Mouse (Mus musculus) lung, postnatal 0 days (tissue): Measurements from ENCODE around the gene Slc17a9. TPM values are rescaled to one million over a fixed set of nuclear protein-coding genes. Genes with fewer than 3 reads are reported as not detected.

Experiments
- ATAC-seq: fragments of 200-750 bp; cut with Nextera tagmentation; 2 replicates; pipeline ENCODE4 v1.8.0; 2017; ENCODE audit warnings: moderate library complexity
- DNase-seq: peaks from one replicate; pipeline ENCODE4 v3.0.0-alpha.2; 2016; ENCODE audit warnings: low spot score
- H3K27ac ChIP-seq: fragments of 300-500 bp; sonication (generic); 2 replicates; pipeline ENCODE4 v1.5.1; 2014; ENCODE audit warnings: antibody characterized with exemption, mild to moderate bottlenecking, low read length, mixed read lengths
- H3K27me3 ChIP-seq: fragments of 300-500 bp; sonication (generic); replicated peaks from 2 replicates; pipeline ENCODE4 v1.6.1; 2014; ENCODE audit warnings: low read length, mixed read lengths; ENCODE audit not compliant: insufficient read depth
- H3K36me3 ChIP-seq: fragments of 300-500 bp; sonication (generic); 2 replicates; pipeline ENCODE4 v1.6.1; 2014; ENCODE audit warnings: low read length, mixed read lengths; ENCODE audit not compliant: insufficient read depth
- H3K4me1 ChIP-seq: fragments of 300-500 bp; sonication (generic); 2 replicates; pipeline ENCODE4 v1.6.1; 2014; ENCODE audit warnings: antibody characterized with exemption, low read depth, low read length, mixed read lengths; ENCODE audit not compliant: insufficient read depth
- H3K4me2 ChIP-seq: fragments of 300-500 bp; sonication (generic); replicated peaks from 2 replicates; pipeline ENCODE4 v1.6.1; 2014; ENCODE audit warnings: low read depth, mild to moderate bottlenecking, low read length, moderate library complexity, mixed read lengths
- H3K4me3 ChIP-seq: fragments of 300-500 bp; sonication (generic); 2 replicates; pipeline ENCODE4 v1.5.1; 2014; ENCODE audit warnings: low read depth, low read length
- H3K9ac ChIP-seq: fragments of 300-500 bp; sonication (generic); replicated peaks from 2 replicates; pipeline ENCODE4 v1.6.1; 2014; ENCODE audit warnings: low read depth, mild to moderate bottlenecking
- H3K9me3 ChIP-seq: fragments of 300-500 bp; sonication (generic); 2 replicates; pipeline ENCODE4 v1.6.1; 2016; ENCODE audit warnings: low read length, mixed read lengths
- CTCF ChIP-seq: IDR thresholded peaks from 2 replicates; pipeline ENCODE4 v1.5.1; 2016; ENCODE audit warnings: antibody characterized with exemption, mild to moderate bottlenecking
- EP300 ChIP-seq: IDR thresholded peaks from 2 replicates; pipeline ENCODE4 v1.6.1; 2016; ENCODE audit warnings: antibody characterized with exemption, mild to moderate bottlenecking, control low read depth
- WGBS: fragments of 180-500 bp; shearing (Covaris S2); extraction: QIAGEN DNeasy Blood & Tissue Kit; methylation state at CpG from one replicate; pipeline ENCODE4 v1.1.7; 2014; 5-methylcytosine and 5-hydroxymethylcytosine counted together
- polyA plus RNA-seq: library from polyadenylated mRNA; unstranded; fragments of >200 nt; fragmentation: Nextera tagmentation; extraction: Ambion mirVana; gene quantifications from 2 replicates; pipeline ENCODE4 v1.2.1, GENCODE M21; 2015

Slc17a9 gene
- polyA plus RNA-seq, 1 experiment from 2014 or later = 1.4 TPM

DNA sequence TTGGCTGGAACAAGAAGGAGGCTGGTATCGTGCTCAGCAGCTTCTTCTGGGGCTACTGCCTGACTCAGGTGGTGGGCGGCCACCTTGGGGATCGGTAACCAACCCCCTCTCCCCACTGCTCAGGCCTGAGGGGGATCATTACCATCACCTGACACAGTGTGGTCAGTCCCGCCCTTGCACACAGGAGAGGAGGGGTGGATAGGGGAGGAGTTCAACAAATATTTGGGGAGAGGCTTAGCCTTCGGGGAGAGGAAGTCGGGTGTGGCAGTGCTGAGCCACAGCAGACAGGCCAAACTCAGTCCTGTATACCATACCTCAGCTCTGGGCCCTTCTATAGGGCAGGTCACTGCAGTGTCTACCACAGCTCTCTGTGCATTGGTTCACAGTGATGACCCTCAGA lies 6.9 kb downstream of the Slc17a9 start:
- H3K27me3 ChIP-seq = no peaks in the 10 kb centered on the region
- no peak overlapping the region for H3K4me3 ChIP-seq
- no peak overlapping the region for H3K4me2 ChIP-seq
- DNase-seq (no peak), ATAC-seq (no peak)
- H3K27ac ChIP-seq = no peak overlapping the region
- WGBS = 46% methylated on average over 5 of the region's 6 CpGs
- H3K9me3 ChIP-seq = no peaks in the 10 kb centered on the region
- H3K4me1 ChIP-seq = no peaks in the 10 kb centered on the region
- H3K36me3 ChIP-seq = no peaks in the 10 kb centered on the region
- H3K9ac ChIP-seq = no peak overlapping the region
- no peak for TF ChIP-seq EP300
- TF ChIP-seq CTCF = no peak

GRCm38 (mm10) chr2:180735232-180735631 lies 10.2 kb downstream of the Slc17a9 start:
- TF ChIP-seq CTCF (no peak), EP300 (no peak)
- no peak overlapping the region for H3K27ac ChIP-seq
- 77% methylated on average over 7 of the region's 7 CpGs for WGBS
- H3K4me1 ChIP-seq = no peaks in the 10 kb centered on the region
- H3K27me3 ChIP-seq = no peaks in the 10 kb centered on the region
- H3K4me2 ChIP-seq = no peak overlapping the region
- no peak overlapping the region for H3K9ac ChIP-seq
- ATAC-seq = no peak
- no peaks in the 10 kb centered on the region for H3K36me3 ChIP-seq
- no peak for DNase-seq
- no peaks in the 10 kb centered on the region for H3K9me3 ChIP-seq
- no peak overlapping the region for H3K4me3 ChIP-seq

DNA sequence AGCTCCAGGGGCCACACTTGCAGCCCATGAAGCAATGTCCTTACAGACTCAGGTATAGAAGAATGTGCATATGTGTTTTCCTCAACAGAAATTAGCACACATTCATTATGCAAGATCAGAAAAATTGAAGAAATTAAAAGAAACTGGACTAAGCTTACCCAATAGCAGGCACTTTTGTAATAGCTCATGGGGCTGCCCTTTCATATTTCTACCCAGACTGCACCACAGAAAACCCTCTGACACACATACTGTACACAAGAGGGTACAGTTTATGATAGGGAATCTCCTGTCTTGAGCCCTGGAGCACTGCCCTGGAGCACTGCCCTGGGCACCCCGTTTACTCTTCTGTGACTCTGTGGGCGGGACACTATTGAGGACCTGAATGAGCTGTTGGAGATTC lies 12.9 kb downstream of the Slc17a9 start:
- no peaks in the 10 kb centered on the region for H3K27me3 ChIP-seq
- no peak overlapping the region for H3K9ac ChIP-seq
- ATAC-seq = no peak
- WGBS = 80% methylated on average over 2 of the region's 2 CpGs
- H3K4me3 ChIP-seq = no peak overlapping the region
- no peak for TF ChIP-seq CTCF
- no peak for TF ChIP-seq EP300
- no peaks in the 10 kb centered on the region for H3K9me3 ChIP-seq
- H3K4me2 ChIP-seq = no peak overlapping the region
- no peaks in the 10 kb centered on the region for H3K4me1 ChIP-seq
- H3K27ac ChIP-seq = no peak overlapping the region
- DNase-seq = no peak
- no peaks in the 10 kb centered on the region for H3K36me3 ChIP-seq

DNA sequence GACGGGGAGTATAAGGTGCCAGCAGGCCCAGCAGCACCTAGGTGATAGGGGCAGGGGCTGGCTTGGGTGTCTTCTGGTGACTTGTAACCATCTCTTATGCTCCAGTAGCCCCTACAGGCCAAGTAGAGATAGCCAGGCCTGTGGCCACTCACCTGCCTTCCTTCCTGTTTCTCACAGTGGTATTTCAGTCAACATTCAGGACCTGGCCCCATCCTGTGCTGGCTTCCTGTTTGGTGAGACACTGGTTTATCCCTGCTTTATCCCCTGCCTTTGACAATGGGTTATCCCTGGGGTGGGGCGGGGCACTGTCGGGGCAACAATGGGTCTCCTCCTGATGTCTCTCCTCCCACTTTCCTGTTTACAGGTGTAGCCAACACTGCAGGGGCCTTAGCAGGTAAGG lies 15.3 kb downstream of the Slc17a9 start:
- no peak overlapping the region for H3K4me2 ChIP-seq
- H3K27me3 ChIP-seq = no peaks in the 10 kb centered on the region
- ATAC-seq = no peak
- H3K4me3 ChIP-seq = no peak overlapping the region
- TF ChIP-seq CTCF (no peak), EP300 (no peak)
- no peak overlapping the region for H3K9ac ChIP-seq
- no peaks in the 10 kb centered on the region for H3K4me1 ChIP-seq
- H3K27ac ChIP-seq = no peak overlapping the region
- H3K36me3 ChIP-seq = no peaks in the 10 kb centered on the region
- no peak for DNase-seq
- H3K9me3 ChIP-seq = no peaks in the 10 kb centered on the region
- 15% methylated on average over 3 of the region's 3 CpGs for WGBS

DNA sequence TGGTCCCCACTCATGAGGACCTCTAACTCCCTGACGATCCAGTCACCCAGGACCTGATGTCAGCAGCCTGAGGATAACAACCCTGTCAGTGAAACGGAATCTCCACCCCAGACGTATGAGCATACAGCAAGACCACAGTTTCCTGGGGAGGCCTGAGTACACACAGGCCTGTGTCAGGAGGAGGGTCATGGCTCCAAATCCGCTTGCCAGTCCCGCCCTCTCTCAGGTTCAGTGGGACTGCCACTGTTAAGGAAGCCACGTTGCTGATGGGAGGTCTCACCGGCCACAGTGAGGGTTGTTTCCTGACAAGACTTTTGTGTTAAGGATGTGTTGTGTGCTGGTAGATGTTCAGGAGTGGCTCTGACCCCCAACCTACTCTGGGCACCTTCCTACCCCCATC lies 16.4 kb downstream of the Slc17a9 start:
- no peaks in the 10 kb centered on the region for H3K36me3 ChIP-seq
- no peak for ATAC-seq
- no peak overlapping the region for H3K27ac ChIP-seq
- WGBS = 60% methylated on average over 7 of the region's 7 CpGs
- TF ChIP-seq CTCF = no peak
- no peak for TF ChIP-seq EP300
- no peak overlapping the region for H3K4me3 ChIP-seq
- DNase-seq = no peak
- no peaks in the 10 kb centered on the region for H3K9me3 ChIP-seq
- H3K27me3 ChIP-seq = no peaks in the 10 kb centered on the region
- H3K4me1 ChIP-seq = no peaks in the 10 kb centered on the region
- H3K9ac ChIP-seq = no peak overlapping the region
- no peak overlapping the region for H3K4me2 ChIP-seq

DNA sequence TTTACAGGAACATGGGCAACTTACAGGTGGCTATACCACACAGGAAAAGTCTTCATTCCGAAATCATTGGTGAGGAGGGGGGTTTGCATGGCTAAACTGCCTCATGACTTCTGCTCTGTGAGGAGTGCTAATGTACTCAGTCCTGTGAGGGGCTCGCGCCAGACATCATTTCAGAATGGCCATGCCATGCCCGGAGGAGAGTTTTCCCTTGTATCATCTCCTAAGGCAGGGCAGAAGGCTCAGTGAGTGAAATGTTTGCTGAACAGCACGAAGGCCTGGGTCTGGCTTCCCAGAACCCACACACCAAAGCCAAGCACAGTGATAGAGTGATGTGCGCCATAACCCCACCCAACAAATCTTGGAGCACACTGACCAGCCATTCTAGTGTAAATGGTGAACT lies 17.8 kb downstream of the Slc17a9 start:
- Histone ChIP-seq H3K4me3 (no peak overlapping the region), H3K4me1 (no peaks in the 10 kb centered on the region), H3K9me3 (no peaks in the 10 kb centered on the region), H3K4me2 (no peak overlapping the region), H3K27ac (no peak overlapping the region), H3K36me3 (no peaks in the 10 kb centered on the region), H3K27me3 (no peaks in the 10 kb centered on the region), H3K9ac (no peak overlapping the region)
- no peak for ATAC-seq
- no peak for DNase-seq
- WGBS = 80% methylated on average over 6 of the region's 6 CpGs
- TF ChIP-seq EP300 = no peak
- TF ChIP-seq CTCF = no peak

- TF ChIP-seq CTCF (no peak), EP300 (no peak)
- 89% methylated on average over 2 of the region's 2 CpGs for WGBS
These were observed 18.3 kb downstream of the Slc17a9 start for GRCm38 (mm10) chr2:180743321-180743720.

More at GRCm38 (mm10) chr2:180743321-180743720, 18.3 kb downstream of the Slc17a9 start:
- no peak for ATAC-seq
- H3K9ac ChIP-seq = no peak overlapping the region
- no peaks in the 10 kb centered on the region for H3K36me3 ChIP-seq
- no peak overlapping the region for H3K4me3 ChIP-seq
- H3K27me3 ChIP-seq = no peaks in the 10 kb centered on the region
- no peak overlapping the region for H3K4me2 ChIP-seq
- no peak for DNase-seq
- no peaks in the 10 kb centered on the region for H3K9me3 ChIP-seq
- no peaks in the 10 kb centered on the region for H3K4me1 ChIP-seq
- H3K27ac ChIP-seq = no peak overlapping the region
